Mouse (Mus musculus): Measurements from ENCODE around the gene Ndufa4. TPM values are rescaled to one million over a fixed set of nuclear protein-coding genes. Genes with fewer than 3 reads are reported as not detected.
"Not testable (repeated sequence)": the region's sequence is repeated elsewhere in the genome, so short reads cannot be mapped to it uniquely, and the experiment has no call there.

Ndufa4 gene
- polyA plus RNA-seq, 1 experiment from 2014 or later: 1,550 TPM

GRCm38 (mm10) chr6:11906890-11907268 lies 418 bp downstream of the Ndufa4 start:
- WGBS: 3% methylated on average over 5 of the region's 5 CpGs
- peak overlapping the region; percentile 62 for H3K4me3 ChIP-seq (ENCODE audit: low read depth, low read length)
- peak; percentile 60 for ATAC-seq (ENCODE audit: low read depth)
- peak overlapping the region; percentile 45 for H3K27ac ChIP-seq (ENCODE audit: low read depth, low read length)
- peaks cover 8% of the 10 kb centered on the region; the same call in 1 of the 2 replicates for H3K36me3 ChIP-seq (ENCODE audit: control insufficient read depth, insufficient read depth, low read length)
- no peaks in the 10 kb centered on the region for H3K27me3 ChIP-seq (ENCODE audit: control insufficient read depth, insufficient read depth, low read length)
- H3K4me1 ChIP-seq (ENCODE audit: control insufficient read depth, insufficient read depth, low read length): peaks cover 13% of the 10 kb centered on the region
- no peaks in the 10 kb centered on the region for H3K9me3 ChIP-seq (ENCODE audit: control insufficient read depth, low read length)
- H3K4me2 ChIP-seq (ENCODE audit: low read depth, low read length): peak overlapping the region; percentile 72
- peak overlapping the region; percentile 68 for H3K9ac ChIP-seq (replicated peaks; ENCODE audit: low read depth, low read length)

DNA sequence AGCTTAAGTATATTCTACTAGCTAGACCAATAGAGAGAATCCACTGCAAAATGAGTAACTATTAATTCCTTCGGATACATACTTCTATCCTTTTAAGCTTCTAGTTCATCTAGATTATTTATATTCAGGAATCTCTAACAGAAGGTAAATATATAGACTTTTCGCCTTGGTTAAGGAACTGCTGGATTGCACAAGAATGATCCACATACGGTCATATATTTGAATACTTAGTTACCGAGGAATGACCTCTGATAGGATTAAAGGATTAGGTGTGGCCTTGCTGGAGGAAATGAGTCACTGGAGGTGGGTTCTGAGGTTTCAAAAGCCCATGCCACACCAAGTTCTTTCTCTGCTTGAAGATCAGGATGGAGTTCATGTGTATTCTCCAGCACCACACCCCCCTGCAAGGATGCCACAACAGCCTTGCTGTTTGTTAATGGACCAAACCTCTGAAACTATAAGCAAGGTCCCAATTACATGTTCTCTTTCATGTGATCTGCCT lies 6.4 kb downstream of the Ndufa4 start:
- no peak for ATAC-seq (ENCODE audit: low read depth)
- Histone ChIP-seq H3K4me1 (ENCODE audit: control insufficient read depth, insufficient read depth, low read length) (peaks cover 3% of the 10 kb centered on the region; the same call in 1 of the 2 replicates), H3K4me3 (ENCODE audit: low read depth, low read length) (no peak overlapping the region), H3K9ac (replicated peaks; ENCODE audit: low read depth, low read length) (no peak overlapping the region), H3K4me2 (ENCODE audit: low read depth, low read length) (no peak overlapping the region), H3K27ac (ENCODE audit: low read depth, low read length) (no peak overlapping the region), H3K36me3 (ENCODE audit: control insufficient read depth, insufficient read depth, low read length) (peaks cover 15% of the 10 kb centered on the region; the same call in 1 of the 2 replicates), H3K9me3 (ENCODE audit: control insufficient read depth, low read length) (no peaks in the 10 kb centered on the region), H3K27me3 (ENCODE audit: control insufficient read depth, insufficient read depth, low read length) (no peaks in the 10 kb centered on the region)
- 93% methylated on average over 4 of the region's 4 CpGs for WGBS

DNA sequence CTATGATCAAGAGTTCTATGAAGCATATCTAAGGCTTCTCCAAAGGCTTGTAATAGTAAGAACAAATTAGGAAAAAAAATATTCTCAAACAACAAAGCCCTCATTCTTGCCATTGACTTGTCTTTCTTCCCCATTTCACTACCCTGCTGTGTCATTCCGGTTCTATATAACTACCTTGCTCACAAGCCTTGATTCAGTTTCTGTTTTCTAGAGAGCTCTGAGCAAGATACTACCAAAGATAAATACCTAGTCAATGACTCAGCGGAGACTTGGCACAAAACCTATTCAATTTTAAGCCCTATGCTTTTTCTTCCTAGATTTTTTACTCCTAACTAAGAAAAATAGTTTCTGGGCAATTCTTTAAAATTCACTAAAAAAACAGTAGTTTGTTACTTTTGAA lies 31.9 kb downstream of the Ndufa4 start:
- H3K4me2 ChIP-seq (ENCODE audit: low read depth, low read length); H3K4me3 ChIP-seq (ENCODE audit: low read depth, low read length); ATAC-seq (ENCODE audit: low read depth); H3K9ac ChIP-seq (replicated peaks; ENCODE audit: low read depth, low read length); H3K4me1 ChIP-seq (ENCODE audit: control insufficient read depth, insufficient read depth, low read length); H3K27me3 ChIP-seq (ENCODE audit: control insufficient read depth, insufficient read depth, low read length); H3K36me3 ChIP-seq (ENCODE audit: control insufficient read depth, insufficient read depth, low read length); H3K9me3 ChIP-seq (ENCODE audit: control insufficient read depth, low read length); H3K27ac ChIP-seq (ENCODE audit: low read depth, low read length): not testable (repeated sequence)
- no CpG with 5 or more reads among the region's 2 CpGs for WGBS

Other genes with a start within 250 kb of the Ndufa4 start
- 107 and 125 TPM in 2 replicates for gene Phf14, start 312 bp upstream of the Ndufa4 start, polyA plus RNA-seq (2014; fragmentation: Nextera tagmentation; extraction: Ambion mirVana)